Mouse (Mus musculus) embryonic facial prominence, embryonic 14.5 days (tissue): ENCODE results near the gene Ndufb4. TPM values are rescaled to one million over a fixed set of nuclear protein-coding genes. Genes with fewer than 3 reads are reported as not detected.

Experiments used
- ATAC-seq: fragments of 200-750 bp; cut with Nextera tagmentation; 2 replicates; pipeline ENCODE4 v1.8.0; 2017; ENCODE audit warnings: low read depth, moderate number of reproducible peaks, moderate TSS enrichment
- DNase-seq: peaks from one replicate; pipeline ENCODE4 v3.0.0-alpha.2; 2015; ENCODE audit warnings: low spot score
- H3K27ac ChIP-seq: fragments of 300-500 bp; sonication (generic); replicated peaks from 2 replicates; pipeline ENCODE4 v1.5.1; 2014; ENCODE audit warnings: low read depth, mild to moderate bottlenecking, low read length, moderate library complexity
- H3K27me3 ChIP-seq: fragments of 300-500 bp; sonication (generic); replicated peaks from 2 replicates; pipeline ENCODE4 v1.6.1; 2014; ENCODE audit warnings: low read length; ENCODE audit not compliant: control insufficient read depth, insufficient read depth
- H3K36me3 ChIP-seq: fragments of 300-500 bp; sonication (generic); 2 replicates; pipeline ENCODE4 v1.6.1; 2014; ENCODE audit warnings: low read length, mixed read lengths; ENCODE audit not compliant: control insufficient read depth, insufficient read depth
- H3K4me1 ChIP-seq: fragments of 300-500 bp; sonication (generic); 2 replicates; pipeline ENCODE4 v1.6.1; 2014; ENCODE audit warnings: antibody characterized with exemption, low read length; ENCODE audit not compliant: control insufficient read depth, insufficient read depth
- H3K4me2 ChIP-seq: fragments of 300-500 bp; sonication (generic); 2 replicates; pipeline ENCODE4 v1.6.1; 2014; ENCODE audit warnings: low read depth, mild to moderate bottlenecking, low read length, moderate library complexity, mixed read lengths
- H3K4me3 ChIP-seq: fragments of 300-500 bp; sonication (generic); 2 replicates; pipeline ENCODE4 v1.5.1; 2014; ENCODE audit warnings: low read depth, mild to moderate bottlenecking, low read length
- H3K9ac ChIP-seq: fragments of 300-500 bp; sonication (generic); 2 replicates; pipeline ENCODE4 v1.6.1; 2014; ENCODE audit warnings: low read depth, mild to moderate bottlenecking, low read length, moderate library complexity, mixed read lengths
- H3K9me3 ChIP-seq: fragments of 300-500 bp; sonication (generic); 2 replicates; pipeline ENCODE4 v1.6.1; 2016; ENCODE audit warnings: low read length; ENCODE audit not compliant: control insufficient read depth
- WGBS: fragments of 180-500 bp; shearing (Covaris S2); extraction: QIAGEN DNeasy Blood & Tissue Kit; methylation state at CpG from one replicate; pipeline ENCODE4 v1.1.7; 2014; 5-methylcytosine and 5-hydroxymethylcytosine counted together
- polyA plus RNA-seq: library from polyadenylated mRNA; unstranded; fragments of >200 nt; fragmentation: Nextera tagmentation; extraction: Ambion mirVana; gene quantifications from 2 replicates; pipeline ENCODE4 v1.2.1, GENCODE M21; 2014

The Ndufb4 gene
- polyA plus RNA-seq, 1 experiment from 2014 or later, result 74.3 TPM

GRCm38 (mm10) chr16:37616104-37616503 lies 38.1 kb downstream of the Ndufb4 start:
- no peak for DNase-seq
- H3K4me2 ChIP-seq, result no peak overlapping the region
- H3K9ac ChIP-seq, result no peak overlapping the region
- H3K36me3 ChIP-seq, result no peaks in the 10 kb centered on the region
- no peaks in the 10 kb centered on the region for H3K27me3 ChIP-seq
- H3K9me3 ChIP-seq, result no peaks in the 10 kb centered on the region
- H3K4me1 ChIP-seq, result no peaks in the 10 kb centered on the region; the same call in none of the 2 replicates
- ATAC-seq, result no peak
- H3K27ac ChIP-seq, result no peak overlapping the region
- WGBS, result 71% methylated on average over 8 of the region's 8 CpGs
- no peak overlapping the region for H3K4me3 ChIP-seq

- Histone ChIP-seq H3K27ac (no peak overlapping the region), H3K4me3 (no peak overlapping the region), H3K9me3 (no peaks in the 10 kb centered on the region), H3K9ac (no peak overlapping the region), H3K4me1 (no peaks in the 10 kb centered on the region; the same call in none of the 2 replicates), H3K27me3 (no peaks in the 10 kb centered on the region), H3K4me2 (no peak overlapping the region), H3K36me3 (no peaks in the 10 kb centered on the region)
- 57% methylated on average over 8 of the region's 8 CpGs for WGBS
- DNase-seq (peak; percentile 9), ATAC-seq (no peak)
Measured at GRCm38 (mm10) chr16:37615429-37615828, 38.8 kb downstream of the Ndufb4 start.

- no peak for ATAC-seq
Measured at GRCm38 (mm10) chr16:37614540-37614939, 39.7 kb downstream of the Ndufb4 start.

GRCm38 (mm10) chr16:37612013-37612412 lies 42.2 kb downstream of the Ndufb4 start:
- Histone ChIP-seq H3K4me2 (no peak overlapping the region), H3K36me3 (no peaks in the 10 kb centered on the region), H3K27me3 (no peaks in the 10 kb centered on the region), H3K9me3 (no peaks in the 10 kb centered on the region), H3K27ac (no peak overlapping the region), H3K4me3 (no peak overlapping the region), H3K9ac (no peak overlapping the region), H3K4me1 (no peaks in the 10 kb centered on the region; the same call in 1 of the 2 replicates)
- no peak for ATAC-seq
- DNase-seq, result no peak
- 87% methylated on average over 5 of the region's 5 CpGs for WGBS

More at GRCm38 (mm10) chr16:37614540-37614939, 39.7 kb downstream of the Ndufb4 start:
- Histone ChIP-seq H3K4me1 (no peaks in the 10 kb centered on the region; the same call in none of the 2 replicates), H3K9me3 (no peaks in the 10 kb centered on the region), H3K27ac (no peak overlapping the region), H3K4me2 (no peak overlapping the region), H3K36me3 (no peaks in the 10 kb centered on the region), H3K27me3 (no peaks in the 10 kb centered on the region), H3K4me3 (no peak overlapping the region), H3K9ac (no peak overlapping the region)
- WGBS, result 93% methylated on average over 9 of the region's 9 CpGs
- no peak for DNase-seq

- Histone ChIP-seq H3K36me3 (no peaks in the 10 kb centered on the region), H3K27ac (no peak overlapping the region), H3K9ac (no peak overlapping the region), H3K27me3 (no peaks in the 10 kb centered on the region), H3K4me2 (no peak overlapping the region), H3K9me3 (no peaks in the 10 kb centered on the region), H3K4me3 (no peak overlapping the region), H3K4me1 (no peaks in the 10 kb centered on the region; the same call in 1 of the 2 replicates)
- 41% methylated on average over 7 of the region's 7 CpGs for WGBS
- ATAC-seq, result no peak
- DNase-seq, result no peak
Measured at GRCm38 (mm10) chr16:37611072-37611471, 43.2 kb downstream of the Ndufb4 start.

- Histone ChIP-seq H3K4me3 (no peak overlapping the region), H3K4me2 (no peak overlapping the region), H3K36me3 (no peaks in the 10 kb centered on the region), H3K4me1 (no peaks in the 10 kb centered on the region), H3K9me3 (no peaks in the 10 kb centered on the region), H3K27ac (no peak overlapping the region), H3K27me3 (no peaks in the 10 kb centered on the region), H3K9ac (no peak overlapping the region)
- no peak for ATAC-seq
- DNase-seq, result no peak
- WGBS, result 64% methylated on average over 8 of the region's 8 CpGs
Measured at GRCm38 (mm10) chr16:37610333-37610732, 43.9 kb downstream of the Ndufb4 start.

GRCm38 (mm10) chr16:37604243-37604642 lies 50.0 kb downstream of the Ndufb4 start:
- DNase-seq (no peak), ATAC-seq (no peak)
- no peak overlapping the region for H3K4me3 ChIP-seq
- no peak overlapping the region for H3K27ac ChIP-seq
- 81% methylated on average over 6 of the region's 6 CpGs for WGBS
- no peak overlapping the region for H3K4me2 ChIP-seq
- H3K9me3 ChIP-seq, result no peaks in the 10 kb centered on the region
- no peaks in the 10 kb centered on the region for H3K27me3 ChIP-seq
- no peaks in the 10 kb centered on the region for H3K36me3 ChIP-seq
- H3K9ac ChIP-seq, result no peak overlapping the region
- H3K4me1 ChIP-seq, result no peaks in the 10 kb centered on the region

- ATAC-seq, result no peak
- 89% methylated on average over 1 of the region's 1 CpGs for WGBS
- no peaks in the 10 kb centered on the region for H3K27me3 ChIP-seq
Measured at GRCm38 (mm10) chr16:37603431-37603830, 50.8 kb downstream of the Ndufb4 start.

GRCm38 (mm10) chr16:37599326-37599725 lies 54.9 kb downstream of the Ndufb4 start:
- no peaks in the 10 kb centered on the region for H3K36me3 ChIP-seq
- DNase-seq (no peak), ATAC-seq (no peak)
- no peak overlapping the region for H3K9ac ChIP-seq
- no peaks in the 10 kb centered on the region for H3K4me1 ChIP-seq
- no peaks in the 10 kb centered on the region for H3K27me3 ChIP-seq
- H3K27ac ChIP-seq, result no peak overlapping the region
- 82% methylated on average over 3 of the region's 3 CpGs for WGBS
- H3K9me3 ChIP-seq, result no peaks in the 10 kb centered on the region
- no peak overlapping the region for H3K4me2 ChIP-seq
- H3K4me3 ChIP-seq, result no peak overlapping the region

More at GRCm38 (mm10) chr16:37603431-37603830, 50.8 kb downstream of the Ndufb4 start:
- no peak for DNase-seq
- H3K4me1 ChIP-seq, result no peaks in the 10 kb centered on the region
- no peaks in the 10 kb centered on the region for H3K36me3 ChIP-seq
- H3K27ac ChIP-seq, result no peak overlapping the region
- no peak overlapping the region for H3K4me3 ChIP-seq
- H3K9me3 ChIP-seq, result no peaks in the 10 kb centered on the region
- H3K9ac ChIP-seq, result no peak overlapping the region
- no peak overlapping the region for H3K4me2 ChIP-seq
